Mouse (Mus musculus) brain, embryonic 14.5 days (tissue): Measurements from ENCODE around the gene Col24a1.

Experiments used
- CTCF ChIP-seq: fragments of 200-500 bp; IDR thresholded peaks from 2 replicates; pipeline ENCODE4 v1.5.1; 2012; ENCODE audit warnings: inconsistent platforms, mild to moderate bottlenecking, moderate library complexity, borderline replicate concordance; ENCODE audit not compliant: insufficient read depth, insufficient read length; ENCODE audit errors: extremely low read depth
- POLR2A ChIP-seq: fragments of 200-500 bp; IDR thresholded peaks from 2 replicates; pipeline ENCODE4 v1.6.1; 2012; ENCODE audit warnings: mild to moderate bottlenecking, inconsistent platforms, borderline replicate concordance; ENCODE audit not compliant: poor library complexity, insufficient read depth, insufficient read length, severe bottlenecking; ENCODE audit errors: extremely low read depth

DNA sequence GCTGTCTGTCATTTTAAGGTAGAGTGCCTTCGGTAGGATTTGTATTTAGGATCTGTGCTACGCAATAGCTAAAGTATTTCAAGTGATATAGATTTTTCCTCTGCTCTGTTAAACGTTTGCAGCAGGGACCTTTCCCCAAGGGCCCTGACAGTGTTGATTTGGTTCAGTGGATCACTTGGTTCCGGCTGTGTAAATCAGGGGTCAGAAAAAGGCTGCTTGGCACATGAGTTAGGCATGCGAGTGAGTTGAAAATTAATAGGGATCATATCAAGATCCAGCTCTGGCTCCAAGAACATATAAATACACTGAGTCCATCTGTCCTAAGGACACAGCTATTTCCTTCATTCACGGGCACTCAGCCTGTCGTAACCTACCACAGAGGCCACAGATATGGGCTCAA lies 146.1 kb downstream of the Col24a1 start:
- TF ChIP-seq CTCF (no peak), POLR2A (no peak)
